Mouse (Mus musculus) T-cell, adult 2 months (primary cell): Measurements from ENCODE around the gene Immp2l.
"Not testable (repeated sequence)": the region's sequence is repeated elsewhere in the genome, so short reads cannot be mapped to it uniquely, and the experiment has no call there.

Experiments
- DNase-seq: peaks from one replicate; pipeline ENCODE4 v3.0.0; 2022; ENCODE audit warnings: low spot score

Immp2l gene

DNA sequence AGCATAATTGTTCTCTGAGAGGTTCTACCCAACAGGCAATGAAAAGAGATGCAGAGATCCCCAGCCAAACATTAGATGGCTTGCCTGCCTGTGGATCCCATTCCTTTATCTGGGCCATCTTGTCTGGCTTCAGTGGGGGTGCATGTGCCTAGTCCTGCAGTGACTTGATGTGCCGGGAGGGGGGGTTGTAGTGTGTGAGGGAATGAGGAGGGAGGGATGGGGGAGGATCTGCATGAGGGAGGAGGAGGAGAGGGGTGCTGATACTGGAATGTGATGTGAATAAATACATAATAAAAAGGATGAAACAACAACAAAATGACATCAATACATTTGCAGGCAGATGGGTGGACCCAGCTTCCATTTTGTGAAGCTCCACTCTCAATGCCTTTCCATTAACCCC is 658.3 kb downstream of the Immp2l start:
- no peak for DNase-seq

DNA sequence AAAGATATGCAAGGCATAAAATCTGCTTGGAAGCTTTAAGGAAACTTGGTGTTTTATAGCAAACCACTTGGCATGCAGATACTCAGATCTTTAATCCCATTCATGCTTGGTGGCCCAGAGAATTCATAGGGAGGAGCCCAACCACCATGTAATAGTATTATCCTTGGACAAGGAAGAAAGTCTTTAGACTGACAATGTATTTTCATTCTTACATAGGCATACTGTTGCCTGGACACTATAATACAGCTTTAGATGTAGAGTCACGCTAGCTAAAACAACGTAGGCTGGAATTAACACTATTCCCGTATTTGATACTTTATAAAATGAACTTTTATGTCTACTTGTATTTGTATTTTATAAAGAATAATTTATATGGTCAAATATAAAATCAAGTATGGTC is 665.9 kb downstream of the Immp2l start:
- no peak for DNase-seq

DNA sequence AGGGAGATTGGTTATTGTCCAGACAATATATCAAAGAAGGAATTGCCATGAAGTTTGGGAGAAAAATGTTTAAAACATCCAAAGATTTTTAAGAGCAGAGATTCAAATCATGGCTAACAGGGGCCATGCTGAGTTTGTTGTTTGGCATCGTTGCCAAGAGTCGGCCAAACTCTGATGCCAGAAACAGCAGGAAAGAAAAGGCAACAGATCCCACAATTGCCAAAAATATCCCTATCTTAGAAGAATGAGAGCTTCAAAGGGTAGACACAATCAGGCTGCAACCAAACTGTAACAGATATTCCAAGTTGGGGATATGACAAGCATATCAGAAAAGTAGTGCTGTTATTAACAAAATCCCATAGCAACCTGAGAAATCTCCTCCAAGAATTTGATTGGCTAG is 686.7 kb downstream of the Immp2l start:
- DNase-seq, result no peak

DNA sequence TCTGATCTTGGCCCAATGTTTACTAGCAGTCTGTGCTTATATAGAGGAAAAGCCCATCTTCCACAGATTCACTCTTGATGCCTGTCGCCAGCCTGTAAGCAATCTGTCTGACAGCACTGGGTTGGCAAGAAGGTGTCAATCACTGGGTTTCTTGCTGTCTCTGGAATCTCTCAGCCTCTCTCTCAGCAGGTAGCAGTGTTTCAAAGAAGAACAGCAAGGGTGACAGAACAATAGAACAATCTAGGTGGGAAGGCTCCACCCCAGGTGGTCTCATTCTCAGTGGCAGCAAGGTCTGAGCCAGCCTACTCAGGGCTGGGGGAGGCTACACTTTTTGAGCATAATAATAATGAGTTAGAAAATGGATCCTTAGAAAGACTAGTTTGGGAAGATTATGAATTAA is 693.1 kb downstream of the Immp2l start:
- DNase-seq, result no peak

DNA sequence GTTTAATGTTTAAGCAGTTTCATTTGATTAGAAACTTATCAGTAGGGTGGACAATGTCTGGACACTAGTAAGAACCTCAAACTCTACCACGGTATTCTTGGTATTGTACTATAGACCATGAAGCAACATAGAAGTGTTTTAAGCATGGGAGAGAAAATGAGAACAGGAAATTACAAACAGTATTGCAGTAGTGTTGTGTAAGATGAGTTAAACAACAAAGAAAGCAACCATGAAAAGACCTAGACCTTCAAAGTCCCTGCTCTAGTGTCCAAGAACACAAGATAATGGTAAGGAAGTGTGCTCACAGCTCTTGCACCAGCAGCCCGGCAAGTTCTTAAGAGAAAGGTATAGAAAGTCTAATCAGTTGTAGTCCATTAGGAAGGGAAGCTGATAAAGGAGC is 700.7 kb downstream of the Immp2l start:
- no peak for DNase-seq

DNA sequence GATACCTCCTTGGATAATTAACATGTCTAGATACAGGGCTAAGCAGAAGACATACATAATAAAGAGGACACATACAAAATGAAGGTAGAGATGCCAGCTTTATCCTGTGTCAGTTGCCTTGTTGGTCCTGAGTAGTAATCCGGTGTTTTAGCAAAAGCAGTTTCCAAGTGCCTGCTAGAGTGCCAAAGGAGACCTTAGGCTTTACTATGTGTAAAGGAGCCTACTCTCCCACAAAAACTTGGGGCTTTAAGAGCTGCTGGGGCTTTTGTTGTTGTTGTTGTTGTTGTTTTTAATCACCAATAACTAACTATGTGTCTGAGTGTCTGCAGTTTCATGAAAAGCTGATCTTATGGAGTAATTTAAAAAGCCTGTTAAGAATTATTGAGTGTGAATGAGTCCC is 702.8 kb downstream of the Immp2l start:
- DNase-seq, result no peak

DNA sequence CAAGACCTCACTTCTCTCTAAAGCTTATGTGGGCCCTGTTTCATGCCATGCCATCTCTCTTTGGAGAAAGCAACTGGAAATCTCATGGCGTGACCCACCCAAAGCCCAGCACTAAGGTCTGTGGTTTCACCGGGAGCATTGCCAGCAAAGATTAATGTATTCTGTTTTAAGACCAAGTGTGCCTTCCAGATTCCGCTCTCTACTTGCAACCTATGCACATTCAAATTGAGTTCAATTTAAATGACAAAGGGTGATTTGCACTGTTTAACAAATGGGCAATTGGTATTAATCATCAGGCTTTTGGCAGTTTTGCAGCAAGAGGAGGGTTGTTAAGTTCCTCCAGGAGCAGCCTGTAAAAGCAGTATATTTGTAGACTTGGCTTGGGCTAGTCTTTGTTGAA is 703.3 kb downstream of the Immp2l start:
- DNase-seq, result no peak

DNA sequence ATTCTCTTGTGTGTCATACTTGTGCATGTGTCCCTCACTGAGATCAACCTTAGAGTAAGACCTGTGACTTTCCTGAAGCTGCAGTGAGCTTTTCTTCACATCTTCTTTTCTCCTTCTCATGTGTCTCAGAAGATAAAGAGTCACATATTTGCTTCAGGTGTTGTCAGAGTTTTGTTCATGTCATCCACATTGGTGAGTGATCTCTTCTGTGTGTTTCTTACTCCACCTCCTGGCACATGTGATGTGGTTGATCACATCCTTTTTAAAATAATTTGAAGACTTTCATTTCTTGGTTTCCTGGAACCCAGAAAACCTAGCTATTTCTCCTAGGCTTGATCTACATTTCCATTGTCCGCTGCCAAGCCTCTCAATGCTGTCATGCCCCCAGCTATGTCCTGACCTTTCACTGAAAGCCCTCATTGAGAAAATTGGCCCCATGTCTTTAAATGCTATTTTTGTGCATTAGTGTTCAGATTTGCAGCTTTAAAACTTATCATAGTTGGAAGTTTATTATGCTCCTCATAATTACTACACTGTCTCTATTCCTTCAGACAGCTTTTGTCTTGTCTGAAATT is 704.0 kb downstream of the Immp2l start:
- DNase-seq, result no peak

DNA sequence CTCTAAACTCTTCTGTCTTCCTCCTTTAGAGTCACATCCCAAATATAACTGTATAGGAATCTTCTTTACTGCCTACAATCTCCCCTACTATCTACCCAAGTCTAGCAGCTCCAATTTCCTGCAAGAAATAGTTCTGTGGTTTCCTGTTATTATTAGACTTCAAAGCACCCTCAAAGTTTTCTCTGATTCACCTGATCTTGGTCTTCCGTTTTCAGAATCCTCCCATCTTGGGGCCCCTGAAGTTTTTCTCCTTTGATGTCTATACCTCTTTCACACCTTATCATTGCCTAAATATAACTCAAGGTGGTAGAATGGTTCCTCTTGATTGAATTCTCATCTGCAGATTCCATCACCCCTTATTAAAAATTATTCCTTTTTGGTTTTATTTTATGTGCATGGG is 704.6 kb downstream of the Immp2l start:
- DNase-seq, result no peak

DNA sequence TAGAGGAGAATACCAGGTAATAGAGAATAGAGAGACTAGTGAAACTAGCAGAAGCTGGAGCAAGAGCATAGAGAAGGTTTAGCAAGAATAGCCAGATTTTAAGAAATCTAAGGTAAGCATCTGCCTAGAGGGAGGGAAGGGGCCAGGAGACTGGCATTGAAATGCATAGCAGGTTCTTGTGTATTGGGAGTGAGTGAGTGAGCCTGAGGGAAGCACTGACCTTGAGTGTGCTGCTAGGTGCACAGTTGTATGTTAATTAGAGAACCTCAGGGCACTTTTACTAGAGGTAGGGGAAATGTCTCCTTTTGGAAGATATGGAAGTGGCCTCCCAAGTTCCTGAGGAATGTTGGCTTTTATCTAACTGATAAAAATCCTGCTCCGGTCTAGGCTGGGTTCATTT is 705.9 kb downstream of the Immp2l start:
- no peak for DNase-seq

DNA sequence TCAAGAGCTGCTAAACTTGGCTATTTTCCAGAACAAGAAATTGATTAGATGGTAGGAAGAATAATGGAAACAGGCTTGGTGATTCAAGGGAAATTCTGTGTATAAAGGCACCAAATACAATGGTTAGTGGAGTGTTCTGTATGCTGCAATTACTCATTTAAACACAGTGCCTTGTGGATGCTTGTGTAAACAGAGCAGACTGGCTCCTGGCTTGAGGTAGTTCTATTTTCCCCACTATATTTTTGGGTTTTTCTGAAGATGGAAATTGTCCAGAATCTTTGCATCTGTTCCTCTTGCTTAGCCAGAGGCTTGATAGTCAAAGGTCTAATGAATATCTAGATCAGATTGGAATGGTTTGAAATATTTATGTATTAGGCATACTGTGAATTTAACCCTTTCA is 709.3 kb downstream of the Immp2l start:
- no peak for DNase-seq

DNA sequence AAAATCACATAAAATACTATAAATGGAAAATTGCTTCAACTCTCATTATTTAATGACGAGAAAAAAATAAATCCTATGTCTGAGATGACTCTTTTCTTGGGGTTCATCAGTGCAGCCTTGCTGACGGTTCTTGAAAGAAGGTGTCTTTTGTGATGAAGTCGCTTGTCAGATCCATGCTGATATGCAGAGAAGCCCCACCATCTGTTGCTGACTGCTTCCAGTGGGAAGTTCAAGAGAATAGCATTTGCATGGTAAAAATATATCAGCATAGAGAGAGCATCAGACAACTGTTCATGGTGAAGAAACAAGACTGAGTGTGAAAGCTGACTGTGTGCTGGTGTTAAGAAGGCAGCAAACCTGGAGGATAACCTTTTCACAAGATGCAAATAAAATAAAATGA is 719.0 kb downstream of the Immp2l start:
- no peak for DNase-seq

DNA sequence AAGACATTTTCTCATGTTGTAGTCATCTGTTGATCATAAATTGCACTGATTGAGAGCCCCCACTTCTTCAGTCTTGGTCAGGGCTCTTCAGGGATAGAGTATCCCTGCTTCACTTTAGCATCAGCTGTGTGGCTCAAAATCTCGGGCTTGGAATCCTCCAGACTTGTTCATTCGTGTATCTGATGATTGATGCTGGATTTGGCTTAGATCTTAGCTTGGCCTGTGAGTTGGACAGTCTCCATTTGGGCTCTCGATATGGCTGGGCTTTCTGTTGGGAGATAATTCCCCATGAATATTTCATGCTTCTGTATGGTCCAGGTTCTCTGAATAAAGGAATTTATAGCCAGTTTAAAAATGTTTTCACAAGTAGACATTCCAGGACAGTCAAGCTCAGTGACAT is 739.5 kb downstream of the Immp2l start:
- DNase-seq, result no peak

DNA sequence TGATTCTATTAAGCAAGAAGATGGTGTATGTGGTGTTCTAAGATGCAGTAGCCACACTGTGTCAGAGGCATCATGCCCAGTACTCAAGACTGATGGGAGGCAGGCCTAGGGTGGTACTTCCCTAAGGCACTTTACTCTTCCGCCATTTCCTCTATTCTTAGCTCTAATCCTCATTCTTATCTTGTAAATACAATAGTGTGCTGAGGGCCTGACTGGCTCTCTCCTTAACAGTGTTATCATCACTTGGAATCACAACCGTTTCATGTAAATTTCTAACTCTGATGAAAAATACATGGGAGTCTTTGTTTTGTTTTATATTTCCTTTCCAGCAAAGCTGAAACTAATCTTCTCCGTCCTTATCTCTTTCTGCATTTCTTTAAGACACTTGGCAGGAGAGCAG is 750.1 kb downstream of the Immp2l start:
- DNase-seq, result no peak

DNA sequence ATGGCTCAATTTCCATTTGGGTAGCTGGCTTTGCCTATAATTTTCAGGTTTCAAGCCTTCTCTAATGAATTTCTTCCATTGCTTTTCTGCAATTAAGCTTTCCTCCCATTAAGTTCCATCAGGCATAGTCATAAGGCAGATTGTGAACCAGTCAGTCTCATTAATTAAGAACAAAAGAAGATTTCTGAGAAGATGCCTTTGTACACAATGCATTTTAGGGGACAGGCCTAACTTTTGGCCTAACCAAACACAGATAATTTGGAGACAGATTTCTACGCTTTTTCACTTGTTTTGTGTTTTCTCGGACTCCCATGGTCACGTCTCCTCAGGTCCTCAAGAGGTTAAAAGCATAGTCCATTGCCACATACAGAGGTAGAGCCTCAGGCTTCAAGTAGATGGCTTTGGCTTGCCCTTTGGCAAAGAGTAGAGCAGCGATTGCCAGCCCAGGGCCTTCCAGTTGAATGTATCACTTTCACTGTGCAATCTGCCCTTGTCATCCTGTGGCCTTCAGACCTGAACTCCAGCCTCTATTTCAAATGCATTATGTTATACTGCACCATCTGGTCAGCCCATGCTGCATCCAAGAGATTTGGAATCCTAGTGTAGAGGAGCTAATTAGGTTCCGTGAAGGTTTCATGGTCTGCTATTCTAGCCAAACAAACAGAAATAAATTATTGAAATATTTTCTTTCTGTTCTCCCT is 750.9 kb downstream of the Immp2l start:
- no peak for DNase-seq

DNA sequence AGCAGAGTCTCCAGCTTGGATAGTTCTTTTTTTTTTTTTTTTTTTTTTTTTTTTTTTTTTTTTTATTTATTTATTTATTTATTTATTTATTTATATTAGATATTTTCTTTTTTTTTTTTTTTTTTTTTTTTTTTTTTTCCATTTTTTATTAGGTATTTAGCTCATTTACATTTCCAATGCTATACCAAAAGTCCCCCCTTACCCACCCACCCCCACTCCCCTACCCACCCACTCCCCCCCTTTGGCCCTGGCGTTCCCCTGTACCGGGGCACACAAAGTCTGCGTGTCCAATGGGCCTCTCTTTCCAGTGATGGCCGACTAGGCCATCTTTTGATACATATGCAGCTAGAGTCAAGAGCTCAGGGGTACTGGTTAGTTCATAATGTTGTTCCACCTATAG is 753.9 kb downstream of the Immp2l start:
- not testable (repeated sequence) for DNase-seq

DNA sequence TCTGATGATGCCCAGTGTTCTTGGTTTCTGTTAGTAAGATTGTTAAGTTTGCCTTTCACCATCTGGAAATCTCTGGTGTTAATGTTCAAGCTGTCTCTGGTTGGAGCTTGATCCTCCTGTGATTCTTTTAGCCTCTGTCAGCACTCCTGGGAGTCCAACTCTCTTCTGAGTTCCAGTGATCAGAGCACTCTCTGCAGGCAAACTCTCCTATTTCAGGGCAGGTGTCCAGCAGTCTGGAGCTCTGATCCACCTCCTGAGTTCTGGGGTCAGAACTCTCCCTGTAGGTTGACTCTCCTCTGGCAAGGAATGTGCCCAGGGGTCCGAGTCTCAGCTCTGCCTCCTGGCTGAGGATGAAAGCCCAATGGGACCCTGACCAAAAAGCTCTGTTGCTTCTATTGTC is 769.8 kb downstream of the Immp2l start:
- DNase-seq, result not testable (repeated sequence)

DNA sequence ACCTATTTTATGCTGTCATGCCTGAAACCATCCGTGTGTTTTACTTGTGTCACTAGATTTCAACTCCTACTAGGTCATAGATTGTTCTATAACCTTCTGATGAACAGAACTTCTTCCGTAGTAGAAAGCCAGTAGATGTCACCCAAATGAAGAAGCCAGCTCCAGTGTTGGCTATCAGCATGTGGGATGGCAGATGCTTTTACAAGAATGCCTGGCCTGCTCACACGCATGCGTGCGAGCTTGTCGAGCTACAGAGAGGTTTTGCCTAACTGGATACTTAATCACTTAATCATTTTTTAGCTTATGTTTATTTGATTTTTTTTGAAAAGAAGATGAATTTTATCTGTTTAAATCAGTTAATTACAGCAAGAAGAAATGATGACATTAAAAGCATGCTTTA is 805.6 kb downstream of the Immp2l start:
- no peak for DNase-seq

DNA sequence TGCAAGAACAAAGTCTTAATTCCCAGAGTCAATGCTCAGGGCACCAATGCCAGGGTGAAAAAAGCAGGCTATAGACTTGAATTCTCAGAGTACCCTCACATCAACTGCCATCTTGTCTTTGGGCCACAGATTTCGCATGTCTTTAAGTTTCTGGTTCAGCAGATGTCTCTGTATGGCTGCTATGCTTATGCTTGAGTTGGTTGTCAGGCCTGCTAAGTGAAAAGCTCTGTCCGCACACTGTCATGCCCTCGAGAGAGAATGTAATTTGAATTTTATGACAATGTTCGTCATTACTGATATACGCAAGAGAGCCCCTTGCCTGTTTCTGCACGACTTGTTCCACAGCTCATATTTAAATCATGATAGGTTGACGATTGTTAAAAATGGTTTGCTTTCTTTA is 807.8 kb downstream of the Immp2l start:
- DNase-seq, result no peak

DNA sequence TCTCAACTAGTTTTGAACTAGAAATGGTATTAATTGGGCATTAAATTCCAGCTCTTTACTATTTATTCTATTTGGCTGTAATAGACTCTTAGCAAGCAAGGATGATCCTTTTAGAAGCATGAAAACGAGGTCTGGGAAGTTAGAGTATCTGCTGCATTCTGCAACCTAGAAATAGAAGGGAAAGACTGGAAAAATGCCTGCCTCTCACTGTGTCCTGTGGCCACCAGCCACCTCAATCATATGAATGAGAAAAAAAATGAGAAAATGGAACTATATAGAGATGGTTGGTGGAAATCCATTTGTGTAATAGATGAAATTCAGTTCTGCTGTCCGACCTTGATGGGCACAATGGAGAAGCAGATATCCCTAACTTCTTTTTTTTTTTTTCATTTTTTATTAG is 810.8 kb downstream of the Immp2l start:
- DNase-seq, result no peak

DNA sequence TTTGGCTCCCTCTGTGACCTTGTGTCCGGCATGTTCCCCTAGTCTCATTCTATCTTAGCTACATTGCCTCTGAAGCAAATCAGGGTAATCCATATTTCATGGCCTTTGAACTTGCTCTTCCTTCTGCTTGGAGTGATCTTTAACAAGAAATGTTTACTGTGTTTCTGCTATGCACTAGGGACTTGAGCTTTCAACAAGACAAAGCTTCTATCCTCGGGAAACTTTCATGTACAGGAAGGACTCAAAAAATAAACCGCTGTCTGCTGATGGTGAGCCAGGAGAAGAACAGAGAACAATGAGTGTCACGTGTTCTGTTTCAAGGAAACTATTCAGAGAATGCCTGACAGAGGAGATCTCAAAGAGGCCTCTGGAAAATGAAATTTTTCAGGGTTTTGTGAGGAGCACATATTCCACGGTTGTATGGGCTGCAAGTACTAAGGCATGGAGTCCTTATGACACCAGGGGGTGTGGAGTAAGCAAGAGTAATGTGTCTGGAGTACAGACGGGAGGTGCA is 814.5 kb downstream of the Immp2l start:
- no peak for DNase-seq

DNA sequence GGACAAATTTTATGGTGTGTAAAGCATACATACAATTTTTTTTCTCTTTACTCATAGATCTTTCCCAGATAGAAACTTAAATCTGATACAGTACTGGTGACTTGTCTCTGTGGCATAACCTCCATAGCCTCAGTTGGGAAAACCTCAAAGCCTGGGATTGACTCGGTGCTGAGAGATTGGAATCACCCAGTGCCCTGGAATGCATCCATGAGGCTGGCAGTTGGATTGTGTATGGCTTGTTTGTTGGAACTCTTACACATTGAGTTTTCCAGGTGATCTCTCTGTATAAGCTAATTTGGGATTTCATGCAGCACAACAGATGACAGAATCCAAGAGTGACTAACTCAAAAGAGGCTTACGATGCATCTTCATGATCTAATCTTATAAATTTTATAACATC is 815.4 kb downstream of the Immp2l start:
- no peak for DNase-seq

DNA sequence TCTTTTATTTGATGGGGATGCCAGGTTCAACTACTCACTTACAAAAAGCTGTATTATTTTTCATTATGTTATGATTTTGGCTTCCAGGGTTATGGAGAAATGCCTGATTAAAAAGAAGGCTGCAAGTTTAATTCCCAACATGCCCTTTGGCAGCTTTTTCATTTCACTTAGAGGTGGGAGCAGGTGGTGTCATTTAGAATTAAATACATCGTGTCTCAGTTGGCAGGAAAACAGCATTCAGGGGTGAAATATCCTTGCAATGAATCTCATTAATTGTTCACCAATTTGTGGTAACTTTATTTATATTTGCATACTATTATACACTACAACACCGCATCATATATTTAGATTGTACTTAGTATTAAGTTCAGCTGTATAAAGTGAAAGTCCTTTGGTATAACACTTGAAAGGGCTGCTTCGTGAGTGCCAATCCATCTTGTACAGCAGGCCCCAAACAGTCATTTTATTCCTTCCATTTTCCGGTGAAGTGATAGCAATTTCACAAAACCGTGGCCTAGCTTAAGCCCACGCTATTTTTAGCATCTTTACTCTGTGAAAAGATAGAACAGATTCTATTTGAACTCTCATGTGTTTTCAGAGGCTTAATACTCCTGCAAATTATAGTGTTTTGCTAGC is 818.9 kb downstream of the Immp2l start:
- no peak for DNase-seq
